Mouse (Mus musculus) embryonic facial prominence, embryonic 15.5 days (tissue): ENCODE results near the gene Nanos2. TPM values are rescaled to one million over a fixed set of nuclear protein-coding genes. Genes with fewer than 3 reads are reported as not detected.

ENCODE experiments used
- ATAC-seq: fragments of 200-750 bp; cut with Nextera tagmentation; 2 replicates; pipeline ENCODE4 v1.8.0; 2017; ENCODE audit warnings: low read depth, moderate TSS enrichment; ENCODE audit not compliant: insufficient number of reproducible peaks, low FRiP score, low TSS enrichment
- H3K27ac ChIP-seq: fragments of 300-500 bp; sonication (generic); replicated peaks from 2 replicates; pipeline ENCODE4 v1.5.1; 2015; ENCODE audit warnings: mild to moderate bottlenecking, inconsistent platforms
- H3K27me3 ChIP-seq: fragments of 300-500 bp; sonication (generic); 2 replicates; pipeline ENCODE4 v1.6.1; 2015; ENCODE audit warnings: inconsistent platforms
- H3K36me3 ChIP-seq: fragments of 300-500 bp; sonication (generic); 2 replicates; pipeline ENCODE4 v1.6.1; 2015; ENCODE audit warnings: mild to moderate bottlenecking, inconsistent platforms
- H3K4me1 ChIP-seq: fragments of 300-500 bp; sonication (generic); 2 replicates; pipeline ENCODE4 v1.6.1; 2015; ENCODE audit warnings: inconsistent platforms
- H3K4me2 ChIP-seq: fragments of 300-500 bp; sonication (generic); replicated peaks from 2 replicates; pipeline ENCODE4 v1.6.1; 2015; ENCODE audit warnings: mild to moderate bottlenecking, inconsistent platforms
- H3K4me3 ChIP-seq: fragments of 300-500 bp; sonication (generic); replicated peaks from 2 replicates; pipeline ENCODE4 v1.5.1; 2015; ENCODE audit warnings: mild to moderate bottlenecking, inconsistent platforms
- H3K9ac ChIP-seq: fragments of 300-500 bp; sonication (generic); 2 replicates; pipeline ENCODE4 v1.6.1; 2015; ENCODE audit warnings: inconsistent platforms
- H3K9me3 ChIP-seq: fragments of 300-500 bp; sonication (generic); replicated peaks from 2 replicates; pipeline ENCODE4 v1.6.1; 2016; ENCODE audit warnings: inconsistent platforms
- WGBS: fragments of 180-500 bp; shearing (Covaris S2); methylation state at CpG from one replicate; pipeline ENCODE4 v1.1.7; 2015; 5-methylcytosine and 5-hydroxymethylcytosine counted together
- polyA plus RNA-seq: library from polyadenylated mRNA; unstranded; fragments of >200 nt; fragmentation: Nextera tagmentation; extraction: Ambion mirVana; gene quantifications from 2 replicates; pipeline ENCODE4 v1.2.1, GENCODE M21; 2015

Nanos2 gene
- polyA plus RNA-seq, 1 experiment from 2014 or later, result not detected

DNA sequence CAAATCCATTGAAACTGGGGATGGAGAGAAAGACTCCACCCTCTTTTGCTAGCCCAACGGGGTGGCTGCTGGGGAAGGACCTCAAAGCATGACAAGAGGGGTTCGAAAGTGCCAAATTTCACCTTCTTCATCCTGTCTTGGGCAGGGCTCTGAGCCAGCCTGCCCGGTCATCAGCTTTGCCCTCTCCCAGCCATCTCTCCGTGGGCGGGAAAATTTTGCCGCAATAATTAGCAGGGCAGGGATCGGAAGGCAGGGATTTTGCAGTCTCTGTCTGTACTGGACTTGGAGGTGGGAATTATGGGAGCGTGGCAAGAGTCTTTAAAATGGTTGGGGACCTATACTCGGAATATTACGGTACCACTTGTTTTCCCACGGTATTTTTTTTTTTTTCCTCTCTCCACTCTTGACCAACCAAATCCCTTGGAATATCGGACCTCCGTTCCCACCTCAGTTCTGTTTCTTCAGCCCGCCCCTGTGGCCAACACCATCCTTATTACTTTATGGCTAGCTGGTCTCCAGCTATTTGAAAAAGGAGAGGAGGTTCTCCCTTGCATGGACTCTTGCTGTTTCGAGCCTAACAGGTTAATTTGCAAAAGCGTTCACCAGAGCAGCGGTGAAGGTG lies 24.9 kb upstream of the Nanos2 start:
- H3K9me3 ChIP-seq, result no peaks in the 10 kb centered on the region
- no peak for ATAC-seq
- peaks cover 94% of the 10 kb centered on the region for H3K27me3 ChIP-seq
- no peak overlapping the region for H3K9ac ChIP-seq
- peak overlapping the region; percentile 6; the same call in 1 of the 2 replicates for H3K4me3 ChIP-seq
- no peak overlapping the region for H3K27ac ChIP-seq
- WGBS, result under 1% methylated on average over 17 of the region's 17 CpGs
- peaks cover 25% of the 10 kb centered on the region for H3K4me1 ChIP-seq
- H3K4me2 ChIP-seq, result peak overlapping the region; percentile 17; the same call in 1 of the 2 replicates
- H3K36me3 ChIP-seq, result no peaks in the 10 kb centered on the region

DNA sequence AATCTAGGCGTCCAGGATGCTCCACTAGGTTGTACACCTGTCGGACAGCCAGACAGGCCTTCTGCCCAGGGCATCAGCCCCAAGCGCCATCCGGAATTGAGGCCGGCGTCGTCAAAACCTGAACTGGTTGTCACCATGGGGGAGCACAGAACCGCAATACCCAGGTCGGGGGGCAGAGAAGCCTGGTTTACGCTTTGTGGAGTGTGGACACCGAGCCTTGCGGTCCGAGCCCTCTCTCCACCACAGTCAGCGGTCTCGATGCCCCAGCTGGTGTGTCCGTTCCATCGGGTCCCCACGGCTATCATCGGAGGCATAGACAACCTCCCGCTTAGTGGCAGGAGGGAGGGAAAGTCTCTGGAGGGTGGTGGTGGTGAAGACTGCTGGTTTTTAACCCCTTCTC lies 24.4 kb upstream of the Nanos2 start:
- ATAC-seq, result no peak
- H3K9me3 ChIP-seq, result no peaks in the 10 kb centered on the region
- WGBS, result 2% methylated on average over 20 of the region's 20 CpGs
- peaks cover 90% of the 10 kb centered on the region for H3K27me3 ChIP-seq
- H3K36me3 ChIP-seq, result no peaks in the 10 kb centered on the region
- no peak overlapping the region for H3K27ac ChIP-seq
- H3K4me1 ChIP-seq, result peaks cover 20% of the 10 kb centered on the region
- H3K4me2 ChIP-seq, result peak overlapping the region; percentile 17; the same call in 1 of the 2 replicates
- peak overlapping the region; percentile 6; the same call in 1 of the 2 replicates for H3K4me3 ChIP-seq
- no peak overlapping the region for H3K9ac ChIP-seq

DNA sequence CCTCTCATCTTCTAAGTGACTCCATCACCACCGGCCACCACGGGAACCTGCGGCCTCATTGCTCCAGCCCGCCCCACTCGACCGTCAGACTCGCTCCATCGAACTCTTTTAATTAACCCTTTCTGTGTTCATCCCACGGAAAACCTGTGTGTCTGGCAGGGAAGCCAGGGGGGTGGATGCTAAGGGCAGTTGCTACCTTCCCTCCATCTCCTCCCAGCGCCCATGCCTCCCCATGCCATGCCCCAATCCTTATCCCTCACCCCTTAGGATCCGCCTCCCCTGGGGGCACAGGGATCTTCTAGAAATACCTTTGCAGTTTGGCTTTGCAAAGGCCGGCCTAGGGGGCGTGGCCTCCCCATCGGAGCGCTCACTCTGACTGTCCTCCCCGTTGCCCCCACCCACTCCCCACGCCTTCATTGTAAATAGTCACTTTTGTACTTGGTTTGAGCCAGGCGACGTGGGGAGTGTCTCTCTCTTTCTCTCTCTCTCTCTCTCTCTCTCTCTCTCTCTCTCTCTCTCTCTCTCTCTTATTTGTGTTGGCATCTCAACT lies 23.8 kb upstream of the Nanos2 start:
- Histone ChIP-seq H3K4me2 (no peak overlapping the region), H3K9me3 (no peaks in the 10 kb centered on the region), H3K27me3 (peaks cover 85% of the 10 kb centered on the region), H3K4me1 (peaks cover 18% of the 10 kb centered on the region), H3K36me3 (no peaks in the 10 kb centered on the region), H3K27ac (no peak overlapping the region), H3K9ac (no peak overlapping the region), H3K4me3 (no peak overlapping the region)
- 1% methylated on average over 19 of the region's 19 CpGs for WGBS
- no peak for ATAC-seq

DNA sequence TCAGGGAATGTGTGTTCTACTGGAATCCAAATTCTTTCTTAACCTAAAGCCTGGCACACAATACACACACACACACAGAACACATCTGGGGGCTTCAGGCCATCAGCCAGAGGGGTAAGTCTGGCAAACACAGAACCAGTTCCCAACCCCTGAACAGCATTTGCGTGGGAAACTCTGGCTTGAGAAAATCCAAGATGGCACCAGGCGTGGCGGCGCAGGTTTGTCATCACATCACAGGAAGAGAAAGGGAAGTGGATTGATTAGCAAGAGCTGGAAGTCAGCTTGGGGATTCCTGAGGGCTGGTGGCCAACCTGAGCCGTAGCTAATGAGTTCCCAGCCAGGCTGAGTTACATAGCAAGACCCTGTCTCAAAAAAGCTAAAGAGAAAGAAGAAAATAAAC lies 21.9 kb upstream of the Nanos2 start:
- 72% methylated on average over 5 of the region's 5 CpGs for WGBS
- Histone ChIP-seq H3K4me2 (no peak overlapping the region), H3K27me3 (peaks cover 68% of the 10 kb centered on the region), H3K4me1 (peaks cover 14% of the 10 kb centered on the region), H3K4me3 (no peak overlapping the region), H3K36me3 (no peaks in the 10 kb centered on the region), H3K9ac (no peak overlapping the region), H3K27ac (no peak overlapping the region), H3K9me3 (no peaks in the 10 kb centered on the region)
- ATAC-seq, result no peak

DNA sequence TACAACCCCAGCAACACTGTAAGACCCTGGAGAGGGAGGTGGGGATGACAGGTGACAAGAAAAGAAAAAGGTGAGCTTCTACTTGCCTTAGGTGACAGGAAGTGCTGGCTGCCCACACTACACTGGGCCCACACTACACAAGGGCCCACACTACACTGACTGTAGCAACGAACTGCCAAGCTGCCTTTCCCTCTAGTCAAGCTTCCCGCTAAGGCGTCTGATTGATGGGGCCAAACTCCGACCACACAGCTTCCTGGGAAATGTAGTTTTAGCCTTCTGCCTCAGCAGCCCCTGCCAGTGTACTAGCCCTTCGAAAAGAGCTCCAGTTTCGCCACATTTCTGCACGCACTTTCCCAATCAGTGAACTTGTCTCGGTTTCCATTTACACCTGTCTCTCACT lies 19.6 kb upstream of the Nanos2 start:
- no peak for ATAC-seq
- no peak overlapping the region for H3K4me3 ChIP-seq
- no peak overlapping the region for H3K27ac ChIP-seq
- peaks cover 45% of the 10 kb centered on the region for H3K27me3 ChIP-seq
- peaks cover 11% of the 10 kb centered on the region for H3K4me1 ChIP-seq
- H3K36me3 ChIP-seq, result no peaks in the 10 kb centered on the region
- no peaks in the 10 kb centered on the region for H3K9me3 ChIP-seq
- 5% methylated on average over 8 of the region's 8 CpGs for WGBS
- H3K4me2 ChIP-seq, result no peak overlapping the region
- H3K9ac ChIP-seq, result no peak overlapping the region

DNA sequence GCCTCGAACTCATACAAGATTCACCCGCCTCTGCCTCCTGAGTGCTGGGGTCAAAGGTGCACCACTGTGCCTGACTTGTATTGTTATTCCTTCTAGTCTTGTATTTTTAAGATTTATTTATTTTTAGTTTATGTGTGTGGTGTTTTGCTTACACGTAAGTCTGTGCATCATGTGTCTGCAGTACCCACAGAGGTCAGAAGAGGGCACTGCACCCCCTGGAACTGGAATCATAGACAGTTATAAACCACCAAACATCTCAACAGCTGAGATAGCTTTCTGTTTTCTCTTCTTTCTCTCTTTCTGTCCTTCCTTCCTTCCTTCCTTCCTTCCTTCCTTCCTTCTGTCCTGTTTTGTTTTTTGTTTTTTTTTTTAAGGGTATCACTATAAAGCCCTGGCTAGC lies 16.2 kb upstream of the Nanos2 start:
- Histone ChIP-seq H3K27me3 (peaks cover 12% of the 10 kb centered on the region; the same call in 1 of the 2 replicates), H3K4me1 (no peaks in the 10 kb centered on the region), H3K36me3 (no peaks in the 10 kb centered on the region), H3K9me3 (no peaks in the 10 kb centered on the region), H3K9ac (no peak overlapping the region), H3K4me2 (no peak overlapping the region), H3K4me3 (no peak overlapping the region), H3K27ac (no peak overlapping the region)
- ATAC-seq, result no peak
- 89% methylated on average over 3 of the region's 3 CpGs for WGBS

DNA sequence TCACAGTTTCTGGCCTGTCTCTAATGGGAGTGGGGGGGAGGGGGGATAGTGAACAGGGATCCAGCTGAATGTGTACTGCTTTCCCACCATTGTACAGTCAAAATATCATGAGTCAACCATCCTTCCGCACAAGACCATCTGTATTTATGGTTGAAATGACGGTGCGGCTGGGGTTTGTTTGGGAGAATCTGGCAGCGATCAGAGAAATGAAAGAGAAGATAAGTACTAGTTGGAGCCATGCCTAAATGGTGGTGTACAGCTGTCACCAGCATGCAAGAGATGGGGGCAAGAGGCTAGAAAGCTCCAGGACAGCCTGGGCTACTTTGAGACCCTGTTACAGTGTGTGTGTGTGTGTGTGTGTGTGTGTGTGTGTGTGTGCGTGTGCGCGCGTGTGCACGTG lies 8.8 kb upstream of the Nanos2 start:
- H3K36me3 ChIP-seq, result no peaks in the 10 kb centered on the region
- H3K9ac ChIP-seq, result no peak overlapping the region
- WGBS, result 70% methylated on average over 9 of the region's 9 CpGs
- no peaks in the 10 kb centered on the region for H3K9me3 ChIP-seq
- no peak overlapping the region for H3K27ac ChIP-seq
- no peak for ATAC-seq
- H3K4me2 ChIP-seq, result no peak overlapping the region
- H3K4me1 ChIP-seq, result no peaks in the 10 kb centered on the region
- no peak overlapping the region for H3K4me3 ChIP-seq
- no peaks in the 10 kb centered on the region for H3K27me3 ChIP-seq

DNA sequence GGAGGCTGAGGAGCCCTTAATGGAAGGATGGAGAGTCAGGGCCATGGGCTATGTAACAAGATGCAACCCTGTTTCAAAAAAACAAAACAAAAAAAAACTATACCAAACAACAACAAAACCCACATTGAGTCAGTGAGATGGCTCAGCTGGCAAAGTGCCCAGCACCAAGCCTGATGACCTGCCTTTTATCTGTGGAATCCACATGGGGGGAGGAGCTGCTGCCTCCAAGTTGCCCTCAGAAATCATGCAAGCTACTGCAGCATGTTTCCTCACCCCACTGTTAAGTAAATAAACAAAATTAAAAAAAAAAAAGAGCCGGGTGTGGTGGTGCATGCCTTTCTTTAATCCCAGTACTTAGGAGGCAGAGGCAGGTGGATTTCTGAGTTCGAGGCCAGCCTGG lies 697 bp upstream of the Nanos2 start:
- H3K9me3 ChIP-seq, result no peaks in the 10 kb centered on the region
- no peak overlapping the region for H3K27ac ChIP-seq
- no peak for ATAC-seq
- H3K9ac ChIP-seq, result no peak overlapping the region
- H3K4me2 ChIP-seq, result no peak overlapping the region
- no peaks in the 10 kb centered on the region for H3K36me3 ChIP-seq
- WGBS, result 71% methylated on average over 2 of the region's 2 CpGs
- H3K4me3 ChIP-seq, result no peak overlapping the region
- peaks cover 12% of the 10 kb centered on the region for H3K4me1 ChIP-seq
- H3K27me3 ChIP-seq, result no peaks in the 10 kb centered on the region

DNA sequence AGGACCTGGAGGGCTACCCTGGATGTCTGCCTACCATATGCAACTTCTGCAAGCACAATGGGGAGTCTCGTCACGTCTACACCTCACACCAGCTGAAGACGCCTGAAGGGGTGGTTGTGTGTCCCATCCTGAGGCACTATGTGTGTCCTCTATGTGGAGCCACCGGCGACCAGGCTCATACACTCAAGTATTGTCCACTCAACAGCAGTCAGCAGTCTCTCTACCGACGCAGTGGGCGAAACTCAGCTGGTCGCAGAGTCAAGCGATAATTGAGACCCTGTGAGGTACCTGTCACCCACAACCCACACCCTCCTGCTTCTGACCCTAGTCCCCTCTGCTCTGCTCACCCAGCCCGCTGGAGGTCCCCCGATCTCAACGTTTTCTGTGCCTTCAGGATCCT lies 547 bp downstream of the Nanos2 start:
- H3K27me3 ChIP-seq, result 0 out of 2 replicates have a peak, but pooled peaks cover 4% of the 10 kb centered on the region
- H3K4me1 ChIP-seq, result peaks cover 24% of the 10 kb centered on the region
- H3K27ac ChIP-seq, result no peak overlapping the region
- no peak overlapping the region for H3K4me3 ChIP-seq
- no peaks in the 10 kb centered on the region for H3K9me3 ChIP-seq
- WGBS, result 71% methylated on average over 13 of the region's 13 CpGs
- no peak overlapping the region for H3K4me2 ChIP-seq
- ATAC-seq, result no peak
- H3K36me3 ChIP-seq, result no peaks in the 10 kb centered on the region
- H3K9ac ChIP-seq, result no peak overlapping the region

DNA sequence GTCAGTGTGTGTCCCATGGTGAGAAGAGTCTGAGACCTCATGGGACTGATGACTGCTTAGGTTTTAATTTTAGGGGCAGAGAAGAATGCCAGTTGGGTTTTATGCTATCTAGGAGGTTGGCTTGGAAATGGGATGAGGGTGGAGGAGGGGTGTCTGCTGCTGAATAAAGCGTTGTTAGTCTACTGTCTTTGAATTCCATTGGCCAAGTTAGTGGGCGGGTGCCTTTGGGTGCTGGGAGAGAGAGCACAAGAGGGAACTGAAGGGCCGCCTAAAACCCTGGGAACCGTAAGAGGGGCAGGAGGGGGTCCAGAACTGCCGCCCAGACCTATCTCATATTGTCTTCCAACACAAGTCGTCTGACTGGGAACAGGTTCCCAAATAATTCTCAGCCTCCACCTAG lies 1.6 kb downstream of the Nanos2 start:
- WGBS, result 67% methylated on average over 6 of the region's 6 CpGs

DNA sequence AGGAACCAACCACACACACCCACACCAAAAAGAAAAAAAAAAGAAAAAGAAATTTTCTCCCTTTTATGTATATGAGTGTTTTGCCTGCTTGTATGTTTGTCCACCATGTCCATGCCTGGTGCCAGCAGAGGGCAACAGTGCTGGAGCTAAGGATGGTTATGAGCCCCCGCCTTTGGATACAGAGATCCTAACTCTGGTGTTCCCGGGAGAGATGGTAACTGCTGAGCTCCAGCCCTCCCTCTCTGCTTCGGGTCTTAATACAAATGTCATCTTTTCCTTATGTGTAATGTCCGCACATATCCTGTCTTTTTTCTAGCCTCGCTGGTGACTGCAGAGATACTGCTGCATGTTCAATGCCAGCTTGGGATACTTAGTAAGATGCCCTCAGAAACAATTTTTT lies 2.8 kb downstream of the Nanos2 start:
- peak overlapping the region; percentile 56 for H3K4me3 ChIP-seq
- H3K27me3 ChIP-seq, result peaks cover 8% of the 10 kb centered on the region; the same call in 1 of the 2 replicates
- ATAC-seq, result no peak
- no peaks in the 10 kb centered on the region for H3K9me3 ChIP-seq
- WGBS, result 4% methylated on average over 5 of the region's 5 CpGs
- peaks cover 31% of the 10 kb centered on the region for H3K4me1 ChIP-seq
- no peak overlapping the region for H3K9ac ChIP-seq
- peak overlapping the region; percentile 89 for H3K4me2 ChIP-seq
- H3K27ac ChIP-seq, result peak overlapping the region; percentile 93
- no peaks in the 10 kb centered on the region for H3K36me3 ChIP-seq

More for the DNA sequence above, 1.6 kb downstream of the Nanos2 start:
- no peak overlapping the region for H3K9ac ChIP-seq
- H3K9me3 ChIP-seq, result no peaks in the 10 kb centered on the region
- H3K27ac ChIP-seq, result no peak overlapping the region
- peaks cover 8% of the 10 kb centered on the region; the same call in 1 of the 2 replicates for H3K27me3 ChIP-seq
- H3K36me3 ChIP-seq, result no peaks in the 10 kb centered on the region
- no peak overlapping the region for H3K4me3 ChIP-seq
- peaks cover 28% of the 10 kb centered on the region for H3K4me1 ChIP-seq
- H3K4me2 ChIP-seq, result no peak overlapping the region
- ATAC-seq, result no peak
